Mouse (Mus musculus): Measurements from ENCODE around the gene Per1. TPM values are rescaled to one million over a fixed set of nuclear protein-coding genes. Genes with fewer than 3 reads are reported as not detected.
A peak's percentile ranks its signal among the peaks of the same experiment; 100 is the strongest.

Per1 gene
- total RNA-seq, 2 experiments from 2014 or later, result 17.5 to 78.6 TPM

- peak; percentile 39 for DNase-seq
These were observed 39.1 kb downstream of the Per1 start for GRCm38 (mm10) chr11:69133923-69134621.

GRCm38 (mm10) chr11:69134622-69134968 lies 39.6 kb downstream of the Per1 start:
- no peak for DNase-seq

- no peak for DNase-seq
These were observed 40.3 kb downstream of the Per1 start for GRCm38 (mm10) chr11:69135361-69135760.

GRCm38 (mm10) chr11:69147546-69147945 lies 52.5 kb downstream of the Per1 start:
- DNase-seq, result no peak

- no peak for DNase-seq
These were observed 53.5 kb downstream of the Per1 start for GRCm38 (mm10) chr11:69148451-69148960.

- peak; percentile 60 for DNase-seq
These were observed 54.7 kb downstream of the Per1 start for GRCm38 (mm10) chr11:69149728-69150127.

- DNase-seq, result peak; percentile 74
These were observed 55.4 kb downstream of the Per1 start for GRCm38 (mm10) chr11:69150444-69150843.

- DNase-seq, result no peak
These were observed 56.0 kb downstream of the Per1 start for GRCm38 (mm10) chr11:69151004-69151403.

GRCm38 (mm10) chr11:69153831-69154230 lies 58.8 kb downstream of the Per1 start:
- no peak for DNase-seq

- DNase-seq, result no peak
These were observed 60.3 kb downstream of the Per1 start for GRCm38 (mm10) chr11:69155351-69155750.

GRCm38 (mm10) chr11:69156800-69157199 lies 61.8 kb downstream of the Per1 start, which contains the start of gene Alox12b:
TSS of gene Alox12b (plus strand) at chr11:69156989.
- no peak for DNase-seq

Other genes with a start within 250 kb of the Per1 start
- 10 to 100 TPM; 58.3 to 68.8 TPM for gene Ndel1, start 223.4 kb upstream of the Per1 start, total RNA-seq (2021)
- gene Rnf222, start 206.7 kb upstream of the Per1 start, total RNA-seq (2021), result not detected
- 1,000 to 10,000 TPM in 1 of 2 experiments, 100 to 1,000 TPM in 1; 992 to 1,013 TPM for gene Rpl26, start 193.6 kb upstream of the Per1 start, total RNA-seq (2021)
- gene Odf4, start 168.1 kb upstream of the Per1 start, total RNA-seq (2021), result not detected
- 10 to 100 TPM; 13.0 to 17.1 TPM for gene Arhgef15, start 137.7 kb upstream of the Per1 start, total RNA-seq (2021)
- 1 to 10 TPM; 2.3 to 3.7 TPM for gene Slc25a35, start 127.1 kb upstream of the Per1 start, total RNA-seq (2021)
- gene Rangrf, start 120.0 kb upstream of the Per1 start, total RNA-seq (2021), result 10 to 100 TPM; 45.0 to 57.6 TPM
- gene Pfas, start 86.8 kb upstream of the Per1 start, total RNA-seq (2021), result 10 to 100 TPM in 1 of 2 experiments, 1 to 10 TPM in 1; 7.8 to 11.2 TPM
- gene Ctc1, start 79.3 kb upstream of the Per1 start, total RNA-seq (2021), result 10 to 100 TPM; 11.2 to 17.2 TPM
- 10 to 100 TPM; 10.2 to 11.6 TPM for gene Aurkb, start 49.6 kb upstream of the Per1 start, total RNA-seq (2021)
- gene Borcs6, start 35.5 kb upstream of the Per1 start, total RNA-seq (2021), result 10 to 100 TPM; 12.6 to 13.9 TPM
- gene Tmem107, start 24.4 kb upstream of the Per1 start, total RNA-seq (2021), result 1 to 10 TPM; 4.3 to 5.2 TPM
- 10 to 100 TPM; 52.4 to 55.8 TPM for gene Vamp2, start 6.7 kb upstream of the Per1 start, total RNA-seq (2021)
- not detected for gene Hes7, start 25.2 kb downstream of the Per1 start, total RNA-seq (2021)
- under 1 TPM; 0.27 to 0.49 TPM for gene 9130213A22Rik, start 27.4 kb downstream of the Per1 start, total RNA-seq (2021)
- under 1 TPM in 1 of 2 experiments, not detected in 1; 0.27 TPM for gene Aloxe3, start 30.7 kb downstream of the Per1 start, total RNA-seq (2021)
- gene Alox12b, start 61.8 kb downstream of the Per1 start, total RNA-seq (2021), result not detected
- under 1 TPM in 1 of 2 experiments, not detected in 1; 0.09 TPM for gene Alox8, start 102.6 kb downstream of the Per1 start, total RNA-seq (2021)
- not detected for gene Gucy2e, start 141.8 kb downstream of the Per1 start, total RNA-seq (2021)
- 1 to 10 TPM; 4.7 to 6.6 TPM for gene Cntrob, start 228.6 kb downstream of the Per1 start, total RNA-seq (2021)
- gene Trappc1, start 228.8 kb downstream of the Per1 start, total RNA-seq (2021), result 10 to 100 TPM; 55.4 to 55.5 TPM
- gene Kcnab3, start 231.0 kb downstream of the Per1 start, total RNA-seq (2021), result under 1 TPM; 0.42 to 0.93 TPM
- 1 to 10 TPM in 1 of 2 experiments, under 1 TPM in 1; 0.85 to 2.1 TPM for gene Rnf227, start 245.2 kb downstream of the Per1 start, total RNA-seq (2021)